Mouse (Mus musculus): ENCODE measurements at regions not wholly inside any gene's neighbourhood (a gene's known extent, or its start where the extent isn't known, plus 50 kb on each side); places are given as distances from the start of the nearest gene placed in this dataset.
A peak's percentile ranks its signal among the peaks of the same experiment; 100 is the strongest.

DNA sequence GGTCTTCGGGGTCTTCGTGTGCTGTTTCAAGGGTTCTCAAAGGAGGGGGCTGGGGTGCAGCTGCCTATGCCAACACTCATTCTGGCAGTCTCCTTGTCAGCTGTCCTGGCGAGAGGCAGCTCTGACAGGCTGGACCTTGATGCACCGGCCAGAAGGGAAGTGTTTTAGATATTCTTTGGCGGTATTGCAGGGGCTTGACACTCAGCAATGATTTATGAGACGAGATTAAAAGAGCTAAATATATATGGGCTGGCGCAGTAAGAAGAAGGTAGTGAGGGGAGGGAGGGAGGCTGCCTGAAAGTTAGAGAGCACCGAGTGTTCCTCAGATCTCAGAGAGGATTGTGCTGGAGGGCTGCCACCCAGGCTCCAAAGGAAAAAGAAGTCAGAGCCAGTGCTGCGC lies 50.2 kb upstream of the Pdzd8 start:
- no peak for DNase-seq (ENCODE audit: low read depth, low spot score)

GRCm38 (mm10) chr19:59396506-59396905 lies 50.9 kb upstream of the Pdzd8 start:
- DNase-seq (ENCODE audit: low read depth, low spot score), result no peak

DNA sequence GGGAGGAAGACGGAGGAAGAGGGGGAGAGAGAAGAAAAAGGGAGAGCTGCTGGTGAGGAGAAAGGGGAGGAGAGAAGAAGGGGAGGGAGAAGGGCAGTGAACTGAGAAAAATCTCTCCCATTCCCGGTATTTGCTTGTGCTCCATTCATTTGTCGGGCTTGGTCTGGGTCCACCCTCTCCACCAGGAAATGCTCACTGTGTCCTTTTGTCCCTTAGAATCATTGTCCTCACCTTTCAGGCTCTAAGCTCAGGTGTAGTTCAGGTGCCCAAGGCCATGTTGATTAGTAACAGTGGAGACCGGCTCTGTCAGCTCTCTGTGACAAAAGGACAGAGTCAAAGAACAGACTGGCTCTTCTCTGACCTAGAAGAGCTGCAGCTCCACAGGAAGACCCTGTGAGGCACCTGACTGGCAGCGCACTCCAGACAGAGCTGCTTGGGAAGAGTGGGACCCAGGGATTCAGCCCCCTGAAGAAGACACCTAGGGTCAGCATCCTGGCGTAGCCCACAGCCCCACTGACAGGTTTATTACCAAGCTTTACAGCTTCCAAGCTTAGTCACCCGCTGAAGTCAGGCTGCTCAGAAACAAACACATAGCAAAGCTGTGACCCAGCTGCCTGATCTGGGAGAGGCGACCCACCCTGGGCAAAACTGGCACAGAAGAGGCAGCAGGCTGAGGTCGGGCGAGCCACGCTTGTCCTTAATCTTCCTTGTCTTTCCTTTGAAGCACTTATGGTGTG lies 54.4 kb upstream of the Pdzd8 start:
- no peak for DNase-seq (ENCODE audit: low read depth, low spot score)

DNA sequence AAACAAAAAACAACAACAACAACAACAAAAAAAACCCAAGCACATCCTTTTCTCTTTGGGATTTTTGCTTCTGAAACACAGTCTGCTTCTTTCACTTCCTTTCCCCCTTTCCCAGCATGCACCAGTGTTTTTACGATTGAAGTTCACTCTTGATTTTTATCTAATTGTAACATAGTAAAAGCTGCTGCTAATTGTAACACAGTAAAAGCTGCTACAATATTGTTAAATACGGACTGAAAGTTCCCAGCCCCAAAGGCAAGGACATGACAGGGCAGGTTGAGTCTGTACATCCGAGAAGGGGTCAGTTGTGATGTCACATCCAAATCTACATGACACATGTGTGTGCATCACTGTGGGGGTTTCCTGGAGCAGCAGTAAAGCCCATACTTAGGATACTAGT lies 55.7 kb upstream of the Pdzd8 start:
- peak; percentile 26 for DNase-seq (ENCODE audit: low read depth, low spot score)

DNA sequence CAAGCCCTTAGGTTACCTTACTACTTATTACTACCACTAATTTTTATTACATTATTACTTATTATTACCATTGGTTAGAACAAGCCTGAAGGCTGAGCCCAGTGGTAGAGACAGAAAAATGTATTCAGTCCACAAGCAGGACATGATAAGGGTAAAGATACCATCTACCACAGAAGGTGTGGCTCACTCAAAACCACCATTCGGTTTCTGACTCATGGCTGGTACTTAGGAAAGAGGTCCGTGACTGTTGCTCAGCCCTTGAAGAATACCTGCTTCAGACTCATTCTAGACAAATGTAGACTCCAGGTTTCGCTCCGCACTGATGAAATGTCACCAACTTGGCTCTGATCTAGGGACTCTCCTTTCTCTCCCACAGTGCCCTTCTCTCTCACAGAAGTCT lies 56.1 kb upstream of the Emx2 start:
- peak; percentile 62 for DNase-seq (ENCODE audit: low read depth, low spot score)

GRCm38 (mm10) chr19:59404082-59404481 lies 54.1 kb upstream of the Emx2 start:
- no peak for DNase-seq (ENCODE audit: low read depth, low spot score)

- DNase-seq (ENCODE audit: low read depth, low spot score), result no peak
Observed at GRCm38 (mm10) chr19:59404766-59405165, 53.4 kb upstream of the Emx2 start.

DNA sequence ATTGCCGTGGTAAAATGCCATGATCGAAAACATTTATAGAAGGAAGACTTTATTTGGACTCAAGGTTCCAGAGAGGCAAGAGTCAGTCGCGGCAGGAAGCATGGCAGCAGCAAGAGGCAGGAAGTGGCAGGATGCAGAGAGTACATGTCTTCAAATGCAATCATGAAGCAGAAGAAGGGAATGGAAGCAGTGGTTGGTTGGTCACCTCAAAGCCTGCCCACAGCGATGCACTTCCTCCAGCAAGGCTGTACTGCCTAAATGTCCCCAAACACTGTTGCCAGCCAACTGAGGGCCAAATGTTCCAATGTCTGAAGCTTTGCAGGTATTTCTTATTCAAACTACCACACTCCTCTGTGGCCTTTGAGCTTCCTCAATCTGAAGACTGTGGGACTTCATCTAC lies 52.6 kb upstream of the Emx2 start:
- DNase-seq (ENCODE audit: low read depth, low spot score), result no peak

GRCm38 (mm10) chr19:59408094-59408493 lies 50.1 kb upstream of the Emx2 start:
- DNase-seq (ENCODE audit: low read depth, low spot score), result no peak
